Mouse (Mus musculus): ENCODE measurements around the gene Asic2. TPM values are rescaled to one million over a fixed set of nuclear protein-coding genes. Genes with fewer than 3 reads are reported as not detected.
A peak's percentile ranks its signal among the peaks of the same experiment; 100 is the strongest.

Gene Asic2
- polyA plus RNA-seq, 1 experiment = not detected

DNA sequence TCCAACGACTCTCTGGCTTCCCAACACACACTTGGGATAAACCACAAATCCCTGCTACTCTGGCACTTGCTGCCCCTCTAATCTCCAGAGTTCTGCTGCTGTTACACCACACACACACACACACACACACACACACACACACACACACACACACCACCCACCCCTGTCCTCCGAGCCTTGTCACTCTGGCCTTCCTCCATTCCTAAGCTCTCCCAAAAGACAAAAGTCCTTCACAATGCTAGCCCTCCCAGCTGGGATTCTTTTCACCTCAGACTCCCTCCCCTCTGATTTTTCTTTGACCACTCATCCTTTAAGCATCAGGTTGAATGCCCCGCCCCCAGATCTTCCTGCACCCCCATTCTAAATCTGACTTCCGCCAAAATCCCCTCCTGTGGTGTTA is 506.5 kb downstream of the Asic2 start:
- Histone ChIP-seq H3K27ac (ENCODE audit: insufficient read depth, low read length) (no peak overlapping the region), H3K4me3 (ENCODE audit: insufficient read depth, low read length) (no peak overlapping the region), H3K4me1 (ENCODE audit: control insufficient read depth, insufficient read depth, low read length) (no peaks in the 10 kb centered on the region)
- no peak for TF ChIP-seq POLR2A (IDR thresholded peaks at IDR 0.05; ENCODE audit: low read depth, low read length)

DNA sequence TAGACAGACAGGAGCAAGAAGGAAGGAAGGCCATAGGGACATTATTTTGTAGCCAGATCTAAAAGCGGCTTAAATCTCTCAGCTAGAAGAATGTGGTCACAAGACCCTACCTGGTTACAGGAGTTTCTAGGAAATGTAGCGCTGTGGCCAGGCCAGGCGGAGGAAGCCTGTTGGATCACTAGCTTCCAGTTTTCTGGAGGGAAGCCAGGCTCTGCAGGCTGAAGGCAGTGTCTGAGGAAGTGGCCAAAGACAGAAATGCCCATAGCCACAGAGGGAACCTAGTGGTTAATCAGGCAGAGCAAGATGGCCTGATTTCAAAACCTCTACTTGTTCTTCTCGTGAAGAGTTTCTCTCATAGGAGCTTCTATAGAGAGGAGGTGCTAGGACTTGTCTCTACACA is 513.3 kb downstream of the Asic2 start:
- Histone ChIP-seq H3K4me1 (ENCODE audit: control insufficient read depth, insufficient read depth, low read length) (no peaks in the 10 kb centered on the region), H3K4me3 (ENCODE audit: insufficient read depth, low read length) (no peak overlapping the region), H3K27ac (ENCODE audit: insufficient read depth, low read length) (no peak overlapping the region)
- TF ChIP-seq POLR2A (IDR thresholded peaks at IDR 0.05; ENCODE audit: low read depth, low read length) (no peak), CTCF (IDR thresholded peaks at IDR 0.05; ENCODE audit: borderline replicate concordance, insufficient read depth, low read length) (no peak)

DNA sequence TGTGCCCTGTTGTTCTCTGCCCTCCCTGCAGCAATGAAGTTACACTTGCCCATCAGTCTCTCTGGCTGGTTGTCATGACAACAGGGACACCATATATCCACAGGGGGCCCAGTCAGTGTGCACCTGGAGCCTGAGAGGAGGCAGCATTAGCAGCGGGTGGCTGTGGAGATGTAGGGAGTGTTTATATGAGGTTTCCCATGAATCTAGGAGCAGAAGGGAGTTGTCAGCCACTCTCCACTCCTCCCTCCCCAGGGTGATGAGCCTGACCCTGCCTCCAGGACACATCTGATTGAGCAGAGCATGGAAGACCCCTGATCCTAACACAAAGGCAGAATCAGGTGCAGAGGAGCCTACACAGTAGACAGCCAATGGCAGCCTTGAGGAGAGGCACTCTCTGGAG is 514.1 kb downstream of the Asic2 start:
- H3K27ac ChIP-seq (ENCODE audit: insufficient read depth, low read length) = no peak overlapping the region
- no peak for TF ChIP-seq CTCF (IDR thresholded peaks at IDR 0.05; ENCODE audit: borderline replicate concordance, insufficient read depth, low read length)
- no peak for TF ChIP-seq POLR2A (IDR thresholded peaks at IDR 0.05; ENCODE audit: low read depth, low read length)
- H3K4me1 ChIP-seq (ENCODE audit: control insufficient read depth, insufficient read depth, low read length) = no peaks in the 10 kb centered on the region; the same call in 1 of the 2 replicates
- no peak overlapping the region for H3K4me3 ChIP-seq (ENCODE audit: insufficient read depth, low read length)

DNA sequence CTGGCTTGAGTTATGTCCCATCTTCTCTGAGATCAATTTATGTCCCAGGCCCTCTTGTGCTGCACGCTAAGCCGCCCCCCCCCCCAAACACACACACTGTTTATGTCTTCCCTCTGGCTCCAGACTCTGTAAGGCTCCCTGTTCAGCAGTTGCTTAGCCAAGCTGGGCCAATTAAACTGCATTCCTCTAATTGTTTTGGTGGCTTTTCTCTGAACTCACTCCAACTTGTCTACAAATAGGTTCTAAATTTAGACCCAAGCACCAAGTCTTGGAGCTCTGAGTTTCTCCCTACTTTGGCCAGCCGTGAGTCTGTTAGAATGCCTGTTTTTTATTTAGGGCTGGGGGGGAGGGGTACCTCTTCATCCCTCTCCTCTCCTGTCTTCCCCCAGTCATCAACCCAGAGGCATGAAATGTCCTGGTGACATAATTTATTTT is 519.0 kb downstream of the Asic2 start:
- H3K27ac ChIP-seq (ENCODE audit: insufficient read depth, low read length) = no peak overlapping the region
- no peaks in the 10 kb centered on the region; the same call in 1 of the 2 replicates for H3K4me1 ChIP-seq (ENCODE audit: control insufficient read depth, insufficient read depth, low read length)
- no peak for TF ChIP-seq CTCF (IDR thresholded peaks at IDR 0.05; ENCODE audit: borderline replicate concordance, insufficient read depth, low read length)
- TF ChIP-seq POLR2A (IDR thresholded peaks at IDR 0.05; ENCODE audit: low read depth, low read length) = no peak
- no peak overlapping the region for H3K4me3 ChIP-seq (ENCODE audit: insufficient read depth, low read length)

DNA sequence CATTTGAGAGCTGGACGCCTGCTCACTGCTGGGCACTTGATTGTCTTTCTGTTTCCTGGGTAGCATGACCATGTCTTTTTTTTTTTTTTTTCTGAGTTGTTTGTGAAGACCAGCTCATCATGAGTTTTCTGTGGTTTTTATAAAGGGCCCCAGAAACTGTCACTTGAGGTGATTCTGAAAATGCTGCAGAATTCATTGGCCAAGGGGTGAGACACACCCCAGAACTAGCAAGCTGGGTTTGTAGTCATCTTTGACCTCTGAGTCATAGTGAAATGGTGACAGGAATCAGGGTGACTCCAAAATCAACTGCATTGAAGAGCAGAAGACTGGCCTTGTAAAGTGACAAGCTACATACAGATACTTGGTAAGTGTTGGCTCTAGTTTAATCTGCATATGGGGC is 521.9 kb downstream of the Asic2 start:
- TF ChIP-seq CTCF (IDR thresholded peaks at IDR 0.05; ENCODE audit: borderline replicate concordance, insufficient read depth, low read length) (no peak), POLR2A (IDR thresholded peaks at IDR 0.05; ENCODE audit: low read depth, low read length) (no peak)
- no peak overlapping the region for H3K27ac ChIP-seq (ENCODE audit: insufficient read depth, low read length)
- no peaks in the 10 kb centered on the region; the same call in 1 of the 2 replicates for H3K4me1 ChIP-seq (ENCODE audit: control insufficient read depth, insufficient read depth, low read length)
- no peak overlapping the region for H3K4me3 ChIP-seq (ENCODE audit: insufficient read depth, low read length)

DNA sequence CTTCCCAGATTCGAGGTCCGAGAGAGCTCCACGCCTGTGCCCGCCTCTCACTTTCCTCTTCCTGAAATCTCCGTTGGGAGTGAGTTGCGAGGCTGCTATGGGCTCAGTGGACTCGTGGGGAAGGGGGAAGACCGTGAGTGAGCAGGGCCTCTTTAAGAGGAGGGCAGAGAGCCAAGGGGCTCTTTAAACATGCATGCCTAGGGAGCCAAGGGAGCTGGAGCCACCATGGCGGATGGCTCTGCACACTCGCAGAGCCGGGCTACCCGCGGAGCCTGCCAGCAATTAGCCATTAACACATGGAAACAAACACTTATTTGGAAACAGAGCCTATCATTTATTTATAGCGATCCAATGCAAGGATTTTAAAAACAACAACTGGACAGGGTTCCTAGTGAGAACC is 541.4 kb downstream of the Asic2 start:
- H3K4me1 ChIP-seq (ENCODE audit: control insufficient read depth, insufficient read depth, low read length) = no peaks in the 10 kb centered on the region
- H3K4me3 ChIP-seq (ENCODE audit: insufficient read depth, low read length) = no peak overlapping the region
- TF ChIP-seq POLR2A (IDR thresholded peaks at IDR 0.05; ENCODE audit: low read depth, low read length) (no peak), CTCF (IDR thresholded peaks at IDR 0.05; ENCODE audit: borderline replicate concordance, insufficient read depth, low read length) (no peak)
- H3K27ac ChIP-seq (ENCODE audit: insufficient read depth, low read length) = no peak overlapping the region

DNA sequence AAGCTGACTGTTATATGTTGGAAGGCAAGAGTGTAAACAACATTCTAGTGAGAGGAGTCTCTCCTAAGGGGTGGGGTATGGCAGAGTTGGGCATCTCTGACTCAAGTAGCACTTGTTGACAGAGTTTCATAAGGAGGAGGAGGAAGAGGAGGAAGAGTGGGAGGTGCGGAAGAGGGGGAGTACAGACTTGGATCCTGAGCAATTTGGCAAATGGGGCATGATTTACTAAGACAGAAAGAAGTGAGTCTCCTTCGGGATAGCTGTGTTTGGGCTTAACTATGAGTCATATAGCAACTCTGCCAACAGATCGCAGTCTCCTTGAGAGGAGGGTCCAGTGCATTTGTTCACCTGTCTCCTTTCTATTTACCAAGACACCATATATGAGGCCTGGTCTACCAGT is 549.1 kb downstream of the Asic2 start:
- TF ChIP-seq CTCF (IDR thresholded peaks at IDR 0.05; ENCODE audit: borderline replicate concordance, insufficient read depth, low read length) = no peak
- TF ChIP-seq POLR2A (IDR thresholded peaks at IDR 0.05; ENCODE audit: low read depth, low read length) = no peak
- Histone ChIP-seq H3K4me1 (ENCODE audit: control insufficient read depth, insufficient read depth, low read length) (0 out of 2 replicates have a peak, but pooled peaks cover 2% of the 10 kb centered on the region), H3K4me3 (ENCODE audit: insufficient read depth, low read length) (no peak overlapping the region), H3K27ac (ENCODE audit: insufficient read depth, low read length) (no peak overlapping the region)

DNA sequence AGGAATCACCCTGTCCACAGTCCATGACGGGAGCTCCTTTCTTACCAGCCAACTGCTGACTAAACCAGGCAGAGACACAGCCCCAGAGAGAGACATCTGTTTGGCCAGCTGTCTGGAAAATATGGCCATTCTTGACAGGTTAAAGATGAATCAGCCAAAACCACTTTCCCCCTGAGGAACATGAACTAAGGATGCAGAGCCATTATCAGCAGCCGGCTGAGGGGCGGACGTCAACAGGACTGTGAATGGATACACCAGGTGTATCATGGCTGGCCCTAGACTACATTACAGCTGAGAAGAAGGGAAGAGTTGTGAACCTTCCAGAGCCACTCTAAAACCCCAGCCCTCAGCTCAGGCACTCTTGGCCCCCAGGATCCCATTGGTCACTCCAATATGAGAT is 550.2 kb downstream of the Asic2 start:
- Histone ChIP-seq H3K4me1 (ENCODE audit: control insufficient read depth, insufficient read depth, low read length) (0 out of 2 replicates have a peak, but pooled peaks cover 2% of the 10 kb centered on the region), H3K27ac (ENCODE audit: insufficient read depth, low read length) (no peak overlapping the region), H3K4me3 (ENCODE audit: insufficient read depth, low read length) (no peak overlapping the region)
- TF ChIP-seq POLR2A (IDR thresholded peaks at IDR 0.05; ENCODE audit: low read depth, low read length) (no peak), CTCF (IDR thresholded peaks at IDR 0.05; ENCODE audit: borderline replicate concordance, insufficient read depth, low read length) (no peak)

DNA sequence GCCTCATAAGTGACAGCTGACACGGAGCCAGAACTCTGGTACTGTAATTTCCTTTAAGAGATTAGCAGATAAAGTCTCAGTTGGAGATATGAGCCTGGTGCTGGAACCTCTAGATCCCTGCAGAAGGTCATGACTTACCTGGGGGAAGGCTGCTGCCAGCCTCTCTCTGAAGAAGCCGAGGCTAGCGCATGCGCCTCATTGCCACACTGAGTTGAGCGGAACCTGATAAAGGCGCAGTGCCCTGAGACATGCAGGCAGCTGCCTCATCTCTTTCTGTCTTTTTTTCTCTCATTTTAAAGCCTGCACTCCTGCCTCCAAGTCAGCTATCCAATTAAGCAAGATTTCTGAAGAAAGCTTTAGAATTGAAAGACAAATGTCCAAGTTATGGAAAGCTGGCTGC is 551.9 kb downstream of the Asic2 start:
- H3K27ac ChIP-seq (ENCODE audit: insufficient read depth, low read length) = no peak overlapping the region
- TF ChIP-seq POLR2A (IDR thresholded peaks at IDR 0.05; ENCODE audit: low read depth, low read length) (no peak), CTCF (IDR thresholded peaks at IDR 0.05; ENCODE audit: borderline replicate concordance, insufficient read depth, low read length) (no peak)
- peaks cover 5% of the 10 kb centered on the region for H3K4me1 ChIP-seq (ENCODE audit: control insufficient read depth, insufficient read depth, low read length)

DNA sequence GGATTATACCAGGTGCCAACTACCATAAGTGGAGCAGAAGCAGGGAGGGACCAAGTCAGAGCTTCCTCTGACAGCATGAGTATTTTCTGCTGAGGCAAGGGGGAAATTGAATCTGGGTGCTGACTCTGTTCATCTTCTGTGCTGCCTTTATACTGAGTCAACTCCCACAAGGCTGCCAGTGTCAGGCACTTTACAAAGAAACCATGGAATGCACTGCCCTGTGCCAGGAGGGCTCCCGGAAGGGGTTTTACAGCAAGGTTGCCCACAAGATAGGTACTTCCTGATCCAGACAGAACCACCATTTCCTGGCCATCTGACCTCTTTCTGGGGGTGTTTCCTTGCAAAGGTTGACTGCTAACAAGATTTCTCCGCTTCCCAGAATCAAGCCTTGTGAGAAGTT is 553.7 kb downstream of the Asic2 start:
- TF ChIP-seq POLR2A (IDR thresholded peaks at IDR 0.05; ENCODE audit: low read depth, low read length) (no peak), CTCF (IDR thresholded peaks at IDR 0.05; ENCODE audit: borderline replicate concordance, insufficient read depth, low read length) (no peak)

More for the DNA sequence above, 551.9 kb downstream of the Asic2 start:
- H3K4me3 ChIP-seq (ENCODE audit: insufficient read depth, low read length) = no peak overlapping the region

DNA sequence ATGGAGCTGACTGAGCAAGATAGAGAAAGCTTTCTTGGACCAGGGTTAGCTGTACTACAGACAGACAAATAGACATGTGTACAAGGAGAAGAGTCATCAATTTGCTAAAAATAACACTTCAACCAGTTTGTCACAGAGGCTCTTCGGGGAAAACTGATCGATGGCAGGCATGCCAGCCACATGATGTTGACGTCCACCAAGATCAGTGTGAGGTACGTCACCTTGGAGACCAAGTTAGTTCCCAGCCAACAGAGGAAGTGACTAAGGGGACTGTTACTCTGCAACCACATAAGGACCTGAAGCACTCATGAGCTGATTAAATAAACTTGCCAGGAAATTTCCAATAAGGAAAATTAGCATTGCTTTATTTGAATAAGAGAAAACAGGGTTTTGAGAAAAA is 557.0 kb downstream of the Asic2 start:
- peak overlapping the region; percentile 60; the same call in 1 of the 2 replicates for H3K27ac ChIP-seq (ENCODE audit: insufficient read depth, low read length)
- H3K4me1 ChIP-seq (ENCODE audit: control insufficient read depth, insufficient read depth, low read length) = peaks cover 5% of the 10 kb centered on the region
- no peak for TF ChIP-seq CTCF (IDR thresholded peaks at IDR 0.05; ENCODE audit: borderline replicate concordance, insufficient read depth, low read length)
- TF ChIP-seq POLR2A (IDR thresholded peaks at IDR 0.05; ENCODE audit: low read depth, low read length) = no peak
- H3K4me3 ChIP-seq (ENCODE audit: insufficient read depth, low read length) = no peak overlapping the region

More for the DNA sequence above, 553.7 kb downstream of the Asic2 start:
- Histone ChIP-seq H3K4me1 (ENCODE audit: control insufficient read depth, insufficient read depth, low read length) (peaks cover 5% of the 10 kb centered on the region), H3K4me3 (ENCODE audit: insufficient read depth, low read length) (no peak overlapping the region), H3K27ac (ENCODE audit: insufficient read depth, low read length) (no peak overlapping the region)

Data from embryonic fibroblast, embryonic 13.5 days (primary cell).